Mouse (Mus musculus): Measurements from ENCODE around the gene Cnp. TPM values are rescaled to one million over a fixed set of nuclear protein-coding genes. Genes with fewer than 3 reads are reported as not detected.

Cnp gene
- polyA plus RNA-seq, 1 experiment from 2014 or later = 15.3 TPM

GRCm38 (mm10) chr11:100564297-100564696 lies 10.4 kb upstream of the Cnp start:
- H3K4me3 ChIP-seq = no peak overlapping the region
- H3K27ac ChIP-seq = no peak overlapping the region
- H3K9me3 ChIP-seq = no peaks in the 10 kb centered on the region
- no peaks in the 10 kb centered on the region for H3K27me3 ChIP-seq (ENCODE audit: poor library complexity, severe bottlenecking)
- H3K36me3 ChIP-seq (replicated peaks) = no peaks in the 10 kb centered on the region
- no peak for DNase-seq (ENCODE audit: extremely low spot score, low spot score)
- WGBS = 90% methylated on average over 15 of the region's 15 CpGs
- peaks cover 22% of the 10 kb centered on the region for H3K4me1 ChIP-seq

GRCm38 (mm10) chr11:100564703-100565102 lies 10.0 kb upstream of the Cnp start:
- Histone ChIP-seq H3K36me3 (replicated peaks) (no peaks in the 10 kb centered on the region), H3K4me1 (peaks cover 19% of the 10 kb centered on the region), H3K4me3 (no peak overlapping the region), H3K27me3 (ENCODE audit: poor library complexity, severe bottlenecking) (no peaks in the 10 kb centered on the region), H3K27ac (no peak overlapping the region), H3K9me3 (no peaks in the 10 kb centered on the region)
- 92% methylated on average over 6 of the region's 6 CpGs for WGBS
- no peak for DNase-seq (ENCODE audit: extremely low spot score, low spot score)

- H3K27ac ChIP-seq = no peak overlapping the region
- WGBS = 83% methylated on average over 5 of the region's 5 CpGs
- H3K27me3 ChIP-seq (ENCODE audit: poor library complexity, severe bottlenecking) = peaks cover 18% of the 10 kb centered on the region
These were observed 7.5 kb upstream of the Cnp start for GRCm38 (mm10) chr11:100567229-100567628.

GRCm38 (mm10) chr11:100567815-100568245 lies 6.9 kb upstream of the Cnp start:
- Histone ChIP-seq H3K4me1 (peaks cover 27% of the 10 kb centered on the region), H3K27ac (no peak overlapping the region), H3K36me3 (replicated peaks) (no peaks in the 10 kb centered on the region), H3K4me3 (no peak overlapping the region), H3K27me3 (ENCODE audit: poor library complexity, severe bottlenecking) (peaks cover 24% of the 10 kb centered on the region), H3K9me3 (no peaks in the 10 kb centered on the region)
- no peak for DNase-seq (ENCODE audit: extremely low spot score, low spot score)
- WGBS = 79% methylated on average over 9 of the region's 9 CpGs

More at GRCm38 (mm10) chr11:100567229-100567628, 7.5 kb upstream of the Cnp start:
- Histone ChIP-seq H3K9me3 (no peaks in the 10 kb centered on the region), H3K4me1 (peaks cover 28% of the 10 kb centered on the region), H3K4me3 (no peak overlapping the region), H3K36me3 (replicated peaks) (no peaks in the 10 kb centered on the region)
- no peak for DNase-seq (ENCODE audit: extremely low spot score, low spot score)

- DNase-seq (ENCODE audit: extremely low spot score, low spot score) = no peak
- Histone ChIP-seq H3K4me3 (no peak overlapping the region), H3K36me3 (replicated peaks) (no peaks in the 10 kb centered on the region), H3K4me1 (peaks cover 27% of the 10 kb centered on the region), H3K27ac (no peak overlapping the region), H3K9me3 (no peaks in the 10 kb centered on the region), H3K27me3 (ENCODE audit: poor library complexity, severe bottlenecking) (peaks cover 26% of the 10 kb centered on the region)
- 87% methylated on average over 8 of the region's 8 CpGs for WGBS
These were observed 6.0 kb upstream of the Cnp start for GRCm38 (mm10) chr11:100568692-100569091.

- DNase-seq (ENCODE audit: extremely low spot score, low spot score) = no peak
These were observed 4.9 kb upstream of the Cnp start for GRCm38 (mm10) chr11:100569789-100570188.

GRCm38 (mm10) chr11:100570430-100571201 lies 4.1 kb upstream of the Cnp start:
- Histone ChIP-seq H3K4me3 (peak overlapping the region; percentile 39), H3K27me3 (ENCODE audit: poor library complexity, severe bottlenecking) (peaks cover 31% of the 10 kb centered on the region), H3K36me3 (replicated peaks) (no peaks in the 10 kb centered on the region), H3K27ac (0 out of 2 replicates have a peak overlapping the region, but pooled peaks have one; percentile 8), H3K9me3 (no peaks in the 10 kb centered on the region), H3K4me1 (peaks cover 40% of the 10 kb centered on the region)
- peak; percentile 74 for DNase-seq (ENCODE audit: extremely low spot score, low spot score)
- 8% methylated on average over 8 of the region's 8 CpGs for WGBS

More at GRCm38 (mm10) chr11:100569789-100570188, 4.9 kb upstream of the Cnp start:
- H3K27ac ChIP-seq = no peak overlapping the region
- H3K4me1 ChIP-seq = peaks cover 31% of the 10 kb centered on the region
- H3K4me3 ChIP-seq = no peak overlapping the region
- H3K9me3 ChIP-seq = no peaks in the 10 kb centered on the region
- no peaks in the 10 kb centered on the region for H3K36me3 ChIP-seq (replicated peaks)
- 66% methylated on average over 9 of the region's 9 CpGs for WGBS
- H3K27me3 ChIP-seq (ENCODE audit: poor library complexity, severe bottlenecking) = peaks cover 26% of the 10 kb centered on the region

- H3K27ac ChIP-seq = no peak overlapping the region
- DNase-seq (ENCODE audit: extremely low spot score, low spot score) = no peak
- H3K9me3 ChIP-seq = no peaks in the 10 kb centered on the region
- WGBS = 15% methylated on average over 16 of the region's 16 CpGs
- H3K4me1 ChIP-seq = peaks cover 45% of the 10 kb centered on the region
- H3K27me3 ChIP-seq (ENCODE audit: poor library complexity, severe bottlenecking) = peaks cover 36% of the 10 kb centered on the region
- H3K4me3 ChIP-seq = peak overlapping the region; percentile 39
- H3K36me3 ChIP-seq (replicated peaks) = peaks cover under 1% of the 10 kb centered on the region; the same call in 1 of the 2 replicates
These were observed 3.5 kb upstream of the Cnp start for GRCm38 (mm10) chr11:100571202-100571567.

GRCm38 (mm10) chr11:100574188-100574587 lies 516 bp upstream of the Cnp start:
- H3K9me3 ChIP-seq = no peaks in the 10 kb centered on the region
- peaks cover 28% of the 10 kb centered on the region for H3K36me3 ChIP-seq (replicated peaks)
- peaks cover 41% of the 10 kb centered on the region for H3K4me1 ChIP-seq
- H3K4me3 ChIP-seq = peak overlapping the region; percentile 69
- DNase-seq (ENCODE audit: extremely low spot score, low spot score) = no peak
- H3K27ac ChIP-seq = no peak overlapping the region
- 92% methylated on average over 3 of the region's 3 CpGs for WGBS
- H3K27me3 ChIP-seq (ENCODE audit: poor library complexity, severe bottlenecking) = peaks cover 44% of the 10 kb centered on the region

- Histone ChIP-seq H3K27me3 (ENCODE audit: poor library complexity, severe bottlenecking) (peaks cover 44% of the 10 kb centered on the region), H3K4me1 (peaks cover 35% of the 10 kb centered on the region), H3K4me3 (peak overlapping the region; percentile 69), H3K27ac (peak overlapping the region; percentile 83), H3K9me3 (no peaks in the 10 kb centered on the region), H3K36me3 (replicated peaks) (peaks cover 41% of the 10 kb centered on the region)
- WGBS = 36% methylated on average over 2 of the region's 2 CpGs
- DNase-seq (ENCODE audit: extremely low spot score, low spot score) = no peak
These were observed 766 bp downstream of the Cnp start for GRCm38 (mm10) chr11:100575484-100575855.

- no peak for DNase-seq (ENCODE audit: extremely low spot score, low spot score)
- Histone ChIP-seq H3K4me1 (peaks cover 28% of the 10 kb centered on the region), H3K36me3 (replicated peaks) (peaks cover 49% of the 10 kb centered on the region), H3K27ac (0 out of 2 replicates have a peak overlapping the region, but pooled peaks have one; percentile 83), H3K27me3 (ENCODE audit: poor library complexity, severe bottlenecking) (peaks cover 36% of the 10 kb centered on the region), H3K9me3 (no peaks in the 10 kb centered on the region), H3K4me3 (no peak overlapping the region)
- WGBS = 71% methylated on average over 21 of the region's 21 CpGs
These were observed 1.6 kb downstream of the Cnp start for GRCm38 (mm10) chr11:100576256-100576655.

GRCm38 (mm10) chr11:100577852-100578599 lies 3.3 kb downstream of the Cnp start:
- peaks cover 18% of the 10 kb centered on the region for H3K27me3 ChIP-seq (ENCODE audit: poor library complexity, severe bottlenecking)
- no peak for DNase-seq (ENCODE audit: extremely low spot score, low spot score)
- H3K4me1 ChIP-seq = peaks cover 21% of the 10 kb centered on the region
- peaks cover 66% of the 10 kb centered on the region for H3K36me3 ChIP-seq (replicated peaks)
- WGBS = 81% methylated on average over 8 of the region's 8 CpGs
- no peak overlapping the region for H3K27ac ChIP-seq
- H3K9me3 ChIP-seq = no peaks in the 10 kb centered on the region
- H3K4me3 ChIP-seq = no peak overlapping the region

Data from forebrain, embryonic 10.5 days (tissue).